Mouse (Mus musculus) cerebellum, postnatal 36 days (tissue): ENCODE results near the gene Fbxo31.
"Not testable (repeated sequence)": the region's sequence is repeated elsewhere in the genome, so short reads cannot be mapped to it uniquely, and the experiment has no call there.

Experiments
- DNase-seq, 2 experiments: peaks; one replicate each; pipeline ENCODE4 v3.0.0; 2021 to 2022; ENCODE audit warnings: mixed read lengths in 2 of 2

Gene Fbxo31

GRCm38 (mm10) chr8:121578676-121579451 lies at the start of gene Fbxo31:
TSS of gene Fbxo31 (minus strand) at chr8:121578806.
- peak; percentile 94 to 95 for DNase-seq

GRCm38 (mm10) chr8:121623043-121623442 lies 44.4 kb upstream of the Fbxo31 start:
- no peak for DNase-seq

- no peak for DNase-seq
Measured at GRCm38 (mm10) chr8:121621879-121622278, 43.3 kb upstream of the Fbxo31 start.

DNA sequence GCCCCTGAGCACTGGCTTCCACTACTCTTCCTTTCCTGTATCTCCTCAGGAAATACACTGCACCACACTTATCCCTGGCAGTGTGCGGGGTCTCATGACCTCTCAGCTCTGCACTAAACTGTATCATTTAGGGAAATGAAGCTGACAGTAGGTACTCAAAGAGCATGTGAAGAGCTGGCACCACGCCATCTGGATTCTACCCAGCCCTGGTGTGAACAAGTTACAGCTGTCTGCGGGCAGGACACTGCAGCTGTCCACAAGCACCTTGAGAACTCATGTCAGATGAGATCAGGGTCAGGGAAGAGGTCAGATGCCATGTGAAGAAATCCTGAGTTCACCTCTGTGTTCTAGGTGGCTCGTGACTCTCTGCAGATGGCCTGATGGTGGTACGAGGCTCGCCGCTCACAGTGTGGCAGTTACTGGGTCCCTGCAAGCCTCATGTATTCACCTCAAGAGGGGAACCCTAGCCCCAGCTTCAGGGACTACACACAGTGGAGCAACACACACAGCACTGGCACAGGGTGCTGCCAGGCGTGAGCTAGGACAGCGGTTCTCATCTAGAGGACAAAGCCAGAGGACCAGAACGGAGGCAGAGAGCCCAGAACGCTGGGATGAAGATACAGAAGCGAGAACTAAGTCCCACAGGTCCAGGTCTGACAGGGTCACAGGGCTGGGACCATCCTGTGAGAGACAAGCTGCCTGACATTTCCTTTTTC lies 42.4 kb upstream of the Fbxo31 start:
- no peak for DNase-seq

GRCm38 (mm10) chr8:121619401-121619995 lies 40.9 kb upstream of the Fbxo31 start:
- no peak for DNase-seq

GRCm38 (mm10) chr8:121613419-121613818 lies 34.8 kb upstream of the Fbxo31 start:
- DNase-seq, result no peak

- DNase-seq, result peak in 1 of 2 experiments; percentile 46
Measured at GRCm38 (mm10) chr8:121609916-121610315, 31.3 kb upstream of the Fbxo31 start.

DNA sequence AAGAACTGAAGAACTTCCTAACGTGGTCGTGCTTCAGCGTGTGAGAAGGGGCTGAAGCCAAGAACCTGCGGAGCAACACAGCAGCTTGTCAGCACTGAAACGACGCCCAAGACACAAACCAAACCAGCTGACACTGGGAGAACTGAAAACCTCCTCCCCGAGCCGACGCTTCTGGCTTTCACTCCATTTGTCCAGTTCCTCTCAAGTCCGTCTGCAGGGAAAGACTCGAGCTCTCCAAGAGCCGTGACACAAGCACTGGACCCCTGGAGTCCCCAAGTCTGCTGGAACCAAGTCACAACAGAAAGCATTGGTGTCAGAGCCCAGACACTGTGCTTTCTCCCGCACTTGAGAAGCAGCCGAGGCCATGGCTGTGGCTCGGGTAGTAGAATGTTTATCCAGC lies 30.6 kb upstream of the Fbxo31 start:
- DNase-seq, result no peak

DNA sequence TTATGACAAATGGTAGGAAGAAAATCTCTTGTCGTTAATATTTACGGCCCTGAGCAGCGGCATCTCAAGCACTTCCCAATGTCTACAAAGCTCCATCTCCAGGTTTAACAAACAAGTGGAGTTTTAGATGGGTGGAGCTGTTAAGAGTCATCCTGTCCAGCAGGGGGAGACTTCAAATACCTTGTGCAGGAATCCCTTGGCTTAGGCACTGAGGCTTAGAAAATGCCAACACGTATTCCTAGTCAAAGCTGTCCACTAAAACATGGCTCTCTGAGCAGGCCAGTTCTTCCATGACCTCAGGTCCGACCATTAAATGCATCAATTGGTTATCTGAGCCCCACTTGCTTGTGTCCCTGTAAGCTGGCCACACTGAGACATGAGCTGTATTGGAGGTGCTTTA lies 29.1 kb upstream of the Fbxo31 start:
- DNase-seq, result no peak

DNA sequence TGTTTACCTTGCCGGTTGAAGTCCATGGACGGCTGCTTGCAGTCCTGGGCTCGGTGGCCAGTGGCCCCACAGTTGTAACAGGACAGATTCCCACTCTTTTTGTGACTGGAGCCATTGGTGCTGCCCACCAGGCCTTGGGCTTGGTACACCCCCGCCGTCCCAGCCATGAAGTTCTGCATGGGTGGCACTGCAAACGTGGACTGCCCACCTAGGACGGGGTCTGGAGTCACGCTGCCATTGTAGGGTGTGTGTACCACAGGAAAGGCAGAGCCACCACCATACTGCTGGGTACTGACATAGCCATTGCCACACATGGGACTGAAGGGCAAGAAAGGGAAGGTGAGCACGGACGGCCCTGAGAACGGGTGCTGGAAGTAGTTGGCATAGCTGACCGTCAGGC lies 25.2 kb upstream of the Fbxo31 start:
- no peak for DNase-seq

DNA sequence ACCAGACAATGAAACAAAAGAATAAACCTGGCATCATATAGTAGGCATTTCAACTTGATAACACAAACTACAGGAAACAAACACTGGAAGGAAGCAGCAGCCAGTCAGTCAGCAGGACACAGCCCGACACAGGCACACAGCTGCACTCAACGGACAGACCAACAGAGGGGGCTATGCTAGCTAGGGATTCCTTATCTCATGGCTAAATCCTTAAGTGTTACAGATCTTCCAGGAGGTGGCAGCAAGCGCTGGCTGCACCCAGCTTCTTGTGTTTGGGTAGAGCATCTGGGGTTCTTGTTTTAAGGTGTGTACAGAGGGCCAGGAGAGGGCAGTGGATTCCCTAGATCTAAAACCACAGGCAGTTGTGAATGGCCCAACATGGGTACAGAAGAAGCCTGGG lies 24.3 kb upstream of the Fbxo31 start:
- peak; percentile 66 to 68 for DNase-seq

DNA sequence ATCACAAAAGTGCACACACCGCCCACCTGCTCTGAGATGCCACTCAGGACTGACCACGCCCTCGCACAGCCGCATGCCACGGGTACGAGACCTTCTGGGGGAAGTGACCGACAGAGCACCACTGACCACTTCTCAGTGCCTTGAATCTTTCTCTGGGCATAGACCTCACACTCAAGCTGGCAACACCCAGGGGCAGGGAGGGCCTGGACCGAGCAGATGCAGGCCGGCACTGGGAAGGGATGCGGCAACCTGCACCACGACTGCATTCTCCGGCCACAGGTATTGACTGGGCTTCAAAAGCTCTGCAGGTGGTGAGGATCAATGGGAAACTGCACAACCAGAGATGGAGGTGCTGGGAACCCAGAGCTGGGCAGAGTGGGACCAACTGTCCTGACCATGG lies 23.8 kb upstream of the Fbxo31 start:
- no peak for DNase-seq

DNA sequence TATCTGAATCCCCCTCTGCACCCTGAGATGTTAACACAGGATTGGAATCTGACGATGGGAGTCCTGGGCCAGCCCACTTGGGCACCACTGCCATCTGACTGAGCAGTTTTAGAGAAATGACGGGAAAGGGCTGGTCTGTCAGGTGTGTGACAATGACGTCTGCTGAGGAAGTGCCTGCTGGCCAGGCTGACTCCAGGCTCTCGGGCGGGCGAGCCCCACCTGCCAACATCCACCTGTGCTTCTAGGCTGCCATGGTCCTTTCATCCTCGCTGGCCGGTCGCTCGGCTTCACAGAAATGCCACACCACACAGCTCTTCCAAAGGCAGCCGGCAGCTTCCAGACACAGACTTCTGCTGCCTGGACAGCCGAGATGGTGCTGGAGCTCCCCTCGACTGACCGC lies 21.2 kb upstream of the Fbxo31 start:
- DNase-seq, result no peak

GRCm38 (mm10) chr8:121598892-121599291 lies 20.3 kb upstream of the Fbxo31 start:
- peak; percentile 86 to 92 for DNase-seq

GRCm38 (mm10) chr8:121598190-121598589 lies 19.6 kb upstream of the Fbxo31 start:
- no peak for DNase-seq

DNA sequence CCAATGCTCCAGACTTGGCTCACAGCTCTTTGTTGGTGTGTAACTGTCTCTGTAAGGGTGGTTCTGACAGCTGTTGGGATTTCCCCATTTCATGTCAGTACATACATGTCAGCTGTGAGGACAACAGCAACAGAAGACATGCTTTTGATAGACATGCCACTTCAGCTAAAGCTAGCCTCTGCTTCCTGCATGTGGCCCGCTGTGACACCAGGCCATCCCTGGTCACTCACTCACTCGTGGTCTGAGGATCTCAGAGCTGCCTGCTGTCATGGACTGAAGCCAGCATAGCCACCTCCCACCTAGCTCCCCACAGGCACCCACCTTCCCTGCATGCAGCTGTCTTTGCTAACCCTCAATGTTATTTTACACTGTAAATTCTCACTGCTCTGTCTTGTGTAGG lies 18.9 kb upstream of the Fbxo31 start:
- not testable (repeated sequence) for DNase-seq

DNA sequence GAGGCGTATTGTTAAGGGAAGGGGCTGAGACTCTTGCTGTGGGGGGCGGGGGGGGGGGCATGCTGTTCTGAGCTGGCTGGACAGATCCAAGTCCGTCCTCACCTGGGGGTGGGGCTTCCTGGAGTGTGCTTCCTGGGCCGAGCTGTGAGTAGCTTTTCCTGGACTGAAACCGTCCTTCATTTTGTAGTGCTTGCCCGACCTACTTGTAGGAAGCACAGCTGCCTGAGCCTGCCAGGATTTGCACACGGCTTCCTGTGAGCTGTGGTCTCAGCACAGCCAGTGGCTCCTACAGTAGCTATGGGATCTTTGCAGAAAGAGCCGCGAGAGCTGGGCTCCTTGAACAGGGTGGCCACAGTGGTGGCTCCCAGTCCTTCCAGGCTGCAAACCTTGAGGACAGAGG lies 15.4 kb upstream of the Fbxo31 start:
- DNase-seq, result no peak

GRCm38 (mm10) chr8:121593293-121593692 lies 14.7 kb upstream of the Fbxo31 start:
- no peak for DNase-seq

DNA sequence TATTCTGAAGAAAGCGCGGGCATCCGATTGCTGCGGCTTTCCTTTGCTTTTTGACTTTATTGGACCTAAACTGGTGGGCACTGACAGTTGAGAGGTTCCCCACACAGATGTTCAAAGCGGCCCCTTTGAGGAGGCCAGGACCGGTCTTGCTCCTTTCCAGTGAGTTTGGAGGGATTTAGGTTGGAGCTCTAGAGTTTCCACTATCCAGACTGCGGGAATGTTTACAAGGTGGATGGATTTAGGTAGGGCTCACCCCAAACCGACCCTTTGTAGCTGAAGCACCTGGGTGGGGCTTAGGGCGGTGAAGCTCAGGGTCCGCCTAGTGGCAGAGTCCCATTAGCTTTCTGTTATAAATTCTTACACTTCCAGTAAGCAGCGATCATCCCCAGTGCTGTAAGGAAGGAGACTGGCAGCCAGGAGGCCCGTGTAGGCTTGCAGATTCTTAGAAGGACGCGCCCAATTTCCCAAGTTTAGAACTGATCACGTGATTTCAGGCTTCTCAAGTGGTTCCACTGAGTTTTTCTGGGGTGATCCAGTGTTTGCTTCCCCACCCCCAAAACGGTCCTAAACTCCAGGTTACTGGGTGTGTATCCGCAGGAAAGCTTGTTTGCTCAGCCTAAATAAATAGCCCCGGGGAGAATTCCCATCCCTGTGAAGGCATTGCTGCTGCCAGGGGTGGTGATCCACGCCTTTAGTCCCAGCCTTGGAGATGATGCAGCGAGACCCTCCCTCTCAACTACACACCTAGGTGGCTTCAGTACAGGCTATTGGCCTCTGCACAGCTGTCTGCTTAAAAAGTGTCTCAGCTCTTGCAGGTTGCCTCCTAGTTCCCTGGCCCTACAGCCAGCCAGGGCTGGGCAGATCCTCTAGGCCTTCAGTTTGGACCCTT lies 12.8 kb upstream of the Fbxo31 start:
- DNase-seq, result peak; percentile 20 to 26

DNA sequence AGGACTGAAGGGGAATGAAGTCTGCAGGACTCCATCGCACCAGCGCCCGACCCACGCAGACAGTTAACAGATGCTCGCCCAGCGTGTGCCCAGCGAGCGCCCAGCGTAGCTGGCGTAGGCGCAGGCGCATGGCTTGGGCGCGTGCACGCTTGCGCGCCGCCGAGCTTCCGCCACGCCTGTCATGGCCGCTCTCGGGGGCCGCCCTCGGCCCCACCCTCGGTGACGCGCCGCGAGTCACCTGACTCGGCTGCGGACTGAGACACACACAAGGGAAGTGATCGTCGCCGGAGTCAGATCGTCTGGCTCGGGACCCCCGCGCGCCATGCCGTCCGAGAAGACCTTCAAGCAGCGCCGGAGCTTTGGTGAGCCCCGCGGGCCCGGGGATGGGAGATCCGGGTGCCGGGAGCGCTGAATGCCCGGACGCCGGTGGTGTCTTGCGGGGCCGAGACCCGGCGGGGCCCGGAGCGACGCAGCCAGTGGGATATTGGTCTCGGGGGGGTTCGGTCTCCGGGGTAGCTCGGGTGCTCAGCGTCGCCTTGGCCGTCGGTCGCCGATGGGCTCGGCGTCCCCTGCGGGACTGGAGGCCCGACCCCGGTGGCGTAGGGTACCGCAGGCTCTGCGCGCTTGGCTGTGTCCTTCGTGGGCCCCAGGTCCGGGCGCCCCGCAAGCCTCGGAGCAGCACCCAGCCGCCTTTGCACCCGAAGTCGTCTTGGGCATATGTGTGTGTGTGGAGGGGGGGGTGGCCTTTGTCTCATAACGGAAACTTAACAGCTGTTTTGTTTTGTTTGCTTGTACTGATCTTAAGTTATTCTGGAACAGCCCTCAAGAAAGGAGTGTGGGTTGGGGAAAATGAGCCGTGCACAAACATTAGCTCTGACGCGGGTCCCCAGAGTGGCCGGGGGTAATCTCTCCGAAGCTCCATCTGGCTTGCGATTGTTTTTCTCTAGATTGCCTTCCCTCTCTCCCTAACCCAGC lies 11.9 kb upstream of the Fbxo31 start, which contains the start of gene Map1lc3b:
Gene Map1lc3b (plus strand): TSS at position 159 of the 975 bp plus-strand sequence.
- peak; percentile 97 to 98 for DNase-seq

DNA sequence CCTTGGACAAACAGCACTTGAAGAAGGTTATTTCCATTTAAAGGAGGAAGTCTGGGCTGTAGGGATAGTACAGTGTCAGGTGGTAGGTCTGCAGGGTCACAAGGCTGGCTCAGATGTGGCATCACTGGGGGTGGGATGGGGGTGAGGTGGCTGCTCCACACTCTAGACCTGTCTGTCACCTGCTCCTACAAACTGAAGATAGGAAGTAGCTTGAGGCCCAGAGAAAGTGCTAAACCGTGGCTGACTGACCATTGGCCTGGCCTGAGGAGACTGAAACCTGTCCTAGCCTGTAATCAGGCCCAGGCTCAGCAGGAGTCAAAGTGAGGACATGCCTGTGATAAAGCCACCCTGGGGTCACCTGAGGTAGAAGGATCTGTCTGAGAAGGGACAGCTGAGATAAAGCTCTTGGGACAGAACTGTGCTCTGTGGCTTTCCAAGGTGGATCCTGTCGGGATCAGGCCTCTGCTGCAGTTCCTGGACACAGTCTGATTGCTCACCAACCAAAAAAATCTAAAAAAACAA lies 10.7 kb upstream of the Fbxo31 start:
- peak in 1 of 2 experiments; percentile 8 for DNase-seq
